Mouse (Mus musculus) urinary bladder, adult 2 months (tissue): Measurements from ENCODE around the gene Slc27a1. TPM values are rescaled to one million over a fixed set of nuclear protein-coding genes. Genes with fewer than 3 reads are reported as not detected.

Source experiments
- DNase-seq: peaks from one replicate; pipeline ENCODE4 v3.0.0; 2022; ENCODE audit warnings: low spot score
- polyA plus RNA-seq: library from polyadenylated mRNA; depleted of rRNA; stranded (reverse); fragments of >200 nt; gene quantifications from 2 replicates; pipeline ENCODE4 v1.2.3, GENCODE M21; 2012; rRNA removed

Gene Slc27a1
- polyA plus RNA-seq, 1 experiment: 63.8 TPM

- DNase-seq: no peak
Measured at GRCm38 (mm10) chr8:71613418-71613817, 44.7 kb downstream of the Slc27a1 start.

GRCm38 (mm10) chr8:71619786-71620185, 51.1 kb downstream of the Slc27a1 start:
- no peak for DNase-seq

GRCm38 (mm10) chr8:71625088-71625487, 56.4 kb downstream of the Slc27a1 start:
- DNase-seq: no peak

GRCm38 (mm10) chr8:71626753-71627152, 58.1 kb downstream of the Slc27a1 start:
- DNase-seq: no peak

GRCm38 (mm10) chr8:71627265-71628099, 58.8 kb downstream of the Slc27a1 start:
- DNase-seq: no peak

GRCm38 (mm10) chr8:71628396-71629095, 59.9 kb downstream of the Slc27a1 start:
- DNase-seq: no peak

- peak; percentile 92 for DNase-seq
Measured at GRCm38 (mm10) chr8:71629096-71629697, 60.5 kb downstream of the Slc27a1 start.

GRCm38 (mm10) chr8:71629781-71630212, 61.1 kb downstream of the Slc27a1 start:
- DNase-seq: no peak

- no peak for DNase-seq
Measured at GRCm38 (mm10) chr8:71630761-71631160, 62.1 kb downstream of the Slc27a1 start.

- DNase-seq: no peak
Measured at GRCm38 (mm10) chr8:71631897-71632296, 63.2 kb downstream of the Slc27a1 start.

- no peak for DNase-seq
Measured at GRCm38 (mm10) chr8:71633164-71633563, 64.5 kb downstream of the Slc27a1 start.

GRCm38 (mm10) chr8:71633981-71634667, 65.4 kb downstream of the Slc27a1 start:
- DNase-seq: no peak

Other genes starting within 250 kb of the Slc27a1 start
- 218 and 244 TPM in 2 replicates for gene Use1, start 202.0 kb upstream of the Slc27a1 start, polyA plus RNA-seq
- 10.3 and 12.0 TPM in 2 replicates for gene Ocel1, start 197.6 kb upstream of the Slc27a1 start, polyA plus RNA-seq
- gene Nr2f6, start 186.9 kb upstream of the Slc27a1 start, polyA plus RNA-seq: 65.7 and 75.0 TPM in 2 replicates
- 22.0 and 23.9 TPM in 2 replicates for gene Ushbp1, start 173.1 kb upstream of the Slc27a1 start, polyA plus RNA-seq
- gene Babam1, start 172.0 kb upstream of the Slc27a1 start, polyA plus RNA-seq: 87.3 and 92.4 TPM in 2 replicates
- gene Ankle1, start 162.9 kb upstream of the Slc27a1 start, polyA plus RNA-seq: 1.9 and 2.6 TPM in 2 replicates
- gene Abhd8, start 105.2 kb upstream of the Slc27a1 start, polyA plus RNA-seq: 43.8 and 49.5 TPM in 2 replicates
- gene Mrpl34, start 103.9 kb upstream of the Slc27a1 start, polyA plus RNA-seq: 38.5 and 45.3 TPM in 2 replicates
- 56.7 and 67.3 TPM in 2 replicates for gene Dda1, start 99.7 kb upstream of the Slc27a1 start, polyA plus RNA-seq
- 22.1 and 23.9 TPM in 2 replicates for gene Ano8, start 82.9 kb upstream of the Slc27a1 start, polyA plus RNA-seq
- 21.9 and 25.5 TPM in 2 replicates for gene Gtpbp3, start 80.8 kb upstream of the Slc27a1 start, polyA plus RNA-seq
- gene Plvap, start 57.1 kb upstream of the Slc27a1 start, polyA plus RNA-seq: 59.3 and 67.0 TPM in 2 replicates
- gene Ccdc194, start 43.2 kb upstream of the Slc27a1 start, polyA plus RNA-seq: 0.12 TPM in 2 replicates
- gene Bst2, start 31.4 kb upstream of the Slc27a1 start, polyA plus RNA-seq: 110 and 117 TPM in 2 replicates
- 96.1 and 115 TPM in 2 replicates for gene Mvb12a, start 26.0 kb upstream of the Slc27a1 start, polyA plus RNA-seq
- 2.3 and 3.0 TPM in 2 replicates for gene Tmem221, start 10.0 kb upstream of the Slc27a1 start, polyA plus RNA-seq
- gene Nxnl1, start 2.3 kb upstream of the Slc27a1 start, polyA plus RNA-seq: 0.01 and 0.04 TPM in 2 replicates
- 41.7 and 60.4 TPM in 2 replicates for gene Pgls, start 23.3 kb downstream of the Slc27a1 start, polyA plus RNA-seq
- 3.1 and 3.7 TPM in 2 replicates for gene Fam129c, start 28.8 kb downstream of the Slc27a1 start, polyA plus RNA-seq
- gene Colgalt1, start 42.1 kb downstream of the Slc27a1 start, polyA plus RNA-seq: 124 and 144 TPM in 2 replicates
- 0.44 and 0.47 TPM in 2 replicates for gene Unc13a, start 102.9 kb downstream of the Slc27a1 start, polyA plus RNA-seq
- 14.9 and 17.1 TPM in 2 replicates for gene Jak3, start 107.4 kb downstream of the Slc27a1 start, polyA plus RNA-seq
- 7.7 and 11.7 TPM in 2 replicates for gene Insl3, start 120.3 kb downstream of the Slc27a1 start, polyA plus RNA-seq
- 4.8 and 7.4 TPM in 2 replicates for gene B3gnt3, start 132.9 kb downstream of the Slc27a1 start, polyA plus RNA-seq
- gene Fcho1, start 156.8 kb downstream of the Slc27a1 start, polyA plus RNA-seq: 4.5 and 5.3 TPM in 2 replicates